Mouse (Mus musculus) lung, postnatal 10 days (tissue): Measurements from ENCODE around the gene Mettl21c.
"Not testable (repeated sequence)": the region's sequence is repeated elsewhere in the genome, so short reads cannot be mapped to it uniquely, and the experiment has no call there.

Experiments
- DNase-seq: peaks from one replicate; pipeline ENCODE4 v3.0.0; 2021

The Mettl21c gene

DNA sequence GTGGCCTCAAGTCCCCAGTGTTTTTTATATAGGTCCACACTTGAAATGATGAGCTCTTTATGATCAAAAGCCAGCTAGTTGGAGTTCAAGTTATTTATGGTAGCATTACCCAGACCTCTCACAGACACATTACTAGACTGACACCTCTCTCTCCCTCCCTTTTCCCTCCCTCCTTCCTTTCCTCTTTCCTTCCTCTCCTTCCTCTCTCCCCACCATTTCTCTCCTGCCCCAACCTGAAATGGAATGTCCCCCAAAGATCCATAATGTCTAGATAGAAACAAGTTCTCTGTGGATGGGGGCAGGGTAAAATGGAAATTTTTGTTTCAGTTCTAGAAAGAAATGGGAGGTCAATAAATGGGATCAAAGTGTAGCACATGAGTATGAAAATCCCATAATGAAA lies at the start of gene Mettl21c:
Gene Mettl21c (minus strand): TSS at position 101 of the 400 bp plus-strand sequence.
- DNase-seq = no peak

DNA sequence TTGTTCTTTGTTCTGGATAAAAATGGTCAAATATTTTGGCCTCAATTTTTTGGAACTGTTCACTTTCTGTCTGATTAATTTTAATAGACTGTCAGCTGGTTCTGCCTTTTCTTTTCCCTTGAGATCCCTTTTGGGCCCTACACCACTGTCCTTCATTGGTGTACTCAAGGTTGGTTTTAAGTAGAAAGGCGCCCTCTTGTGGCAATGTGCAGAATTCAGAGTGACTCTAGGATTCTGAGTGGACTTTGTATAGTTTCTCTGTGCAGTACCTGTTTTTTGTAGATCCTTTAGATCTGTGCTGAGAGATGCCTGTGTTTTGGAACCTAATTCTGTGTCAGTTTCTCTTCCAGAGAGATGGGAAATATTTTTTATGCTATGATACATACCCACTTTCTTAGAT lies 44.8 kb upstream of the Mettl21c start:
- DNase-seq = peak; percentile 63

DNA sequence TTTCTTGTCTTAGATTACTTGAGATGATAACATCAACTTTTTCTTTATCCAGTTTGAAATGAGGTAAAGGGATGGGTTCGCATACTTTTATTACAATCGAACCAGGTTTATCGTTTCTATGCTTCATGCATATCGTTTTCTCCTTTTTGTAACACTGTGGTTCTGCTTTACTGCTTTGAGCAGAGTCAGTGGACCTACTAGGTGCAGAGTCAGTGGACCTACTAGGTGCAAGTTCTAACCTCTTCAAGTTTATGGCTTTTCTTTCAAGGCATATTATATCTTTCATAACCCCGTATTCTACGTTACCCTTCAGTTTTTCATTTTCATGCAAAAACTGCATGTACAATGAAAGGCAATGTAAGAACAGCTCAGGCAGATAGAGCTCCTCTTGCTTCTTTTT lies 43.6 kb upstream of the Mettl21c start:
- no peak for DNase-seq

DNA sequence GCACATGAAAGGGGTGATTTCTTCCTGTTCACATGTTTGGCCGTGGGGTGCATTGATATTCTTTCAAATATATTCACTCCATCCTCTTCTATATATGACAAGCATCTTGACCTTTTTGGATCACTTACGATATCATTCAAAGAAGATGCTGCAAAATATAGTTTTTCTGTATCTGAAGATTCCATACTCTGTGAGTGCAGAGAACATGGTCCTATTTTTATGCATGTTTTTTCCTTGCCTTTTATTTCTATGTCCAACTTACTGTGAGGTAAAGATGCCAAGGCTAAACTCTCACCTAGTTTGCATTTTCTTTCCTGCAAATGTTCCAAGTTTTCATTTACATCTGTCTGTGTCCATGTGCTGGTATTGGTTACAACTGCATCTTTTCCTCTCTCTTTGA lies 42.0 kb upstream of the Mettl21c start, which contains the start of gene Gm8251:
Gene Gm8251 (minus strand): TSS at position 101 of the 400 bp plus-strand sequence.
- no peak for DNase-seq

DNA sequence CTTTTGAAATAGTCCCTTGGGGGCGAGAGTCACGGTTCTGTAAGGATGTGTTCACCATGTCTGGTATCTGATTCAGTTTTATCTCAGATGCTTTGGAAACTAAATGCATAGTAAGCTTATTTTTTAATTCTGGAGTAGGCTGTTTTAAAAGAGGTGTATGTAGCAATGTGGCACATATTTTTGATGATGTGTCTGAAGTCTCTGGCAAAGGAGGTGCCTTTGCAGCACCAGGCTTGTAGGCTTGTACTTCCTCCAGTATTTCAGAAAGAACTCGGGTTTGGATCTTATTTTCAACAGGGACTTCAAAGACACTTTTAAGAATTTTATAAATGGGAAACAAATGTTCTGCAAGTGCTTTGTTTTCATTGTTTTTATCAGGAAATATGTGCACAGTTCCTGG lies 38.0 kb upstream of the Mettl21c start:
- no peak for DNase-seq

DNA sequence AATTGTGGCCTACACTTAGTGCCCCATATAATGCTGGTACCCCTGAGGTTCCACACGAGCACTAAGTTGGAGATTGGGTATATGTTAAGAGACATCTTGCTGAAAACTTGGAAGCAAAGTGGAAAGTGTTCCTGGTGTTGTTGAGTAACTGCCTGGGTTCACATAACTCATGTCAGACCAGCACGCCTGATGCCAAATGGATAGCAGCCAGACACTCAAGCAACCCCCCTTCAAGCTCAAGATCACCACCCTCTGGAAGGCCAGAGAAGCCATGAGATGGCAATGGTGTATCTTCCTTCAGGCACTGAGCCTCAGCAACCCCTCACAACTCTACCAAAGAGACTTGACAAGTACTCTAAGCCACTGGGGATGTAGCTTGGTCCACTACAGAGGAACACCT lies 26.7 kb upstream of the Mettl21c start:
- DNase-seq = peak; percentile 55

DNA sequence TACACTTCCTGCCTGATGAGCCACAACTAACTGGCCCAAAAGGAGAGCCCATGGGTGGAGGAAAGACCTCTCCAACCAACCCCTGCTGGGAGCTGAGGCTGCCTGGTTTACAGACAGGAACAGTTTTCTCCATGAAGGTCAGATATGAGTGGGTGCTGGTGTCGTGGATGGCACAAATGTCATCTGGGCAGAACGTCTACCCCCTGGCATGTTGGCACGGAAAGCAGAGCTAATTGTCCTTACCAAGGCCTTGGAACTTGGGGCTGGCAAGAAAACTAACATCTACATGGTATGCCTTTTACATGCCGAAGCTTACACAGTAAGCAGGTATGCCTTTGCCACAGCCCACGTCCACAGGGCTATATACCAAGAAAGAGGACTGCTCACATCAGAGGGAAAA lies 25.9 kb upstream of the Mettl21c start:
- DNase-seq = not testable (repeated sequence)

DNA sequence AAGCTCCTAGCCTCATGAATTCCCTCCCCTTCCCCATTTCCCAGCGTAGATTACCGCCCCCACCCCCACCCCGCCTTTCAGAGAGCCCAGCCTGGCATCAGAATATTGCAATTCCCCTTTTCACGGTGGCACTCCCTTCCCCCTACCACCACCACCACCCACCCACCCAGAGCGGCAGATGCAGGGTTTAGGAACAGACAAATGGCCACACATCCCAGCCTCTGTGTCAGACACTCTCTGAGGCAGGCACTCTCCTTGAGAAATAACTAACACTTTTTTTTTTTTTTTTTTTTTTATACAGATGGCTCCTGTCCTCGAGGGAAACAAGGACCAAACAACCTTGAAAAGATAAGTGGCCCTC lies 22.7 kb upstream of the Mettl21c start:
- no peak for DNase-seq

DNA sequence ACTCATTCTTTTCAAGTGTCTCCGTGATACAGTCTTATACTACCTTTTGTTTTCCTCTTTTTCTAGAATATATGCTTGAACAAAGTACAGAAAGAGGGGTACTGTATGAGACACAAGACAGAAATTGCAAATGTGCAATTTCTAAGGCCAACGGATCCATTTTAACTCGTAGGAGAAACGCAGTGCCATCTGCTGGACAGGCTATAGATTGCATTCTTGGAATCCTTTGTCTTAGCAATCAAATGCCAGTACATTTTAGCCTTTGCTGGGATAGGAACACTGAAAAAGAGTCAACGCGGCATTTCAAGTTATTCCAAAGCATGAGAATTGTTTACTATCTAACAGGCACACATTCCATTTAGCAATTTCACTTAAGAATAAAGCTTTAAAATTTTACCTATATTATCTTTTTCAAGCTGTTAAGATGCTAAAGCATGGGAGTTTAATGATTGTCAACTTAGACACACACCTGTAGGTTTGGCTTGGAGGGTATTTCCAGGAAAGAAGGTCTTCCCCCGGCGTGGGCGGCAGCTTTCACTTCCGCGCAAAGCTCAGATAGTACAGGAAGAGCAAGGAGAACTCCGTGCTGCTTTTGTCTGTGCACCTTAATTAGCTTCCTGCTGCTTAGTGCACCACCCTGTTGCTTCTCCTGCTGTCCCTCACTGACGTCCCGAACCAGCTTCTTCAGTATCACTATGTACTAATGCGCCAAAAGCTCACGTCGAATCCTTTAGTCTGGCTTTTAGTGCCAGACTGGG lies 22.1 kb upstream of the Mettl21c start:
- DNase-seq = peak; percentile 78

DNA sequence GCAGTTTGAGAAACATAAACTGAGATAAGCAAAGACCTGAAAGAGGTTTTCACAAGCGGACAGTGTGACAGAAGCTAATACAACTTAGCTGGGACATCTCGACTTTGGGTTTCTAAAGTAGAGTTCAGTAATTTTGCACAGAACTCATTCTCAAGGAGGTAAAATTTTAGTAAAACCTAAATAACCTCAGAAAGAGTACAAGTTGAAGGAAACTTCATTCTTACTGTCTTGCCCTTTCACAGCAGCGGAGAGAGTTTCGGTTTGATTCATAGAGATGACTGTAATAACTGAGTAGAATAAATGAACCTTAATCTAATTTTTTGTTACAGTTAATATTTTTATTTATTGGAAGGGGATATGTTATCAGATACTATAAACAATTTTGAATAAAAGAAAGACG lies 13.1 kb upstream of the Mettl21c start:
- DNase-seq = no peak

DNA sequence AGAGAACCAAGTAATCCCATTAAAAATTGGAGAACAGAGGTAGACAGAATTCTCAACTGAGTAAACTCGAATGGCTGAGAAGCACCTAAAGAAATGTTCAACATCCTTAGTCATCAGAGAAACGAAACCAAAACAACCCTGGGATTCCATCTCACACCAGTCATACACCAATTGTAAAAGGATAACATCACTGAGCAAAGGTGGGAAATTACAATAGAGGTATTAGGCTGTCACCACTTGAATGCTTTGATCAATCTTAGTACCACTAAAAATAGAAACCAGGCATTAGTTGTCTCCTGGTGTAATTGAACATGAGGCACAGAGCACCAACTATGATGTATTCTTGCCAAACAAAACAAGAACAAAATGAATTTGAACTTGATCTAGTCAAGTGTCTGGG lies 12.4 kb upstream of the Mettl21c start:
- no peak for DNase-seq

DNA sequence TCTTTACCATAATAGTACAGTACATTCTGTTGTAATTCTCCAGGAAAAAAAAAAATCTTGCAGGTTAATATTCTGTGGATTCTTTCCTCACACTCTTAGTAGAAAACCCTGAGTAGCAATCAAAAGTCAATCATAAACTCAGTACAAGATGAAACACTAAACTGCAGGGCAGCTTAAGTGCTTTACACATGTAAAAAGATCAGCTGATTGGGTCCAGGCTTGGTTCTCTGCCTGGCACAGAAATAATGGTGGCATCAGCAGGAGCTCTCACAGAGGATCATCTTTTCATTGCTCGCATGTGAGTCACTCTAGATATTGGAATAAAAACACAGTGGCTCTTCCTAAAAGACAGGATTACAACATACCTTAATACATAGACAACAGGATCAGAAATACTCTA lies 7.8 kb upstream of the Mettl21c start:
- DNase-seq = no peak

DNA sequence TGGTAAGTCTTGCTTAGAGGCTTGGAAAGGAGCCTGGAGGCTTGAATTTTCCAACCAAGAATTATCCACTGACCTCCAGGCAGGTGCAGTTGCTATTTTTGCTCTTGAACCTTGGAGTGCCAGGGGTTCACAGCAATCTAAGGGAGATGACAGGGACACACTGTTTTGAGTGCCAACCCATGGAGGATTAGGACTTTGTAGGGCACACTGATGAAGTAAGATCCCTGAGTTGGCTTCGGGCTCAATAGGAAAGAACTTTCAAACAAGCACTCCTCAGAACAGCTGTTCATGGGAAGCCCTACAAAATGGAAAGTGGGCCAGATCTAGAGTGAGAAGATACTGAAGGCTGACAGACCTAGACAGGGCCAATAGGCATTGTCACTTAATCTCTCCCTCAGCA lies 2.8 kb upstream of the Mettl21c start:
- no peak for DNase-seq

DNA sequence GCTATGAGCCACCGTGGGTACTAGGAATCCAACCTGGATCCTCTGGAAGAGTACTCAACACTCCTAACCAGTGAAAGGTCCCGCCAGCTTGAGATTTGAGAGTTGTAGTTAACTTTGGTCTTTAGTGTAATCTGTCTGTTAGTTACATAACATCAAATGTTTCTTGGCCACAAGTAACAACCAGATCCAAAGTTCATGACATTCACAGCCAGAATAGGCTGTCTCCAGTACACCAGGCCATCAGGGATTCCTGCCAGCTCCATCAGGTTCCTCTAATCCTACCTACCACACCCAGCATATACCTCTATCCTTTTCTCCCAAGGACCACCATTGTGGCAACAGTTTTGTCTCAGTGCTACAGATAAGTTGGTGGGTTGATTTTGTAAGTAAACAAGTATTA lies 4.3 kb downstream of the Mettl21c start:
- DNase-seq = no peak

DNA sequence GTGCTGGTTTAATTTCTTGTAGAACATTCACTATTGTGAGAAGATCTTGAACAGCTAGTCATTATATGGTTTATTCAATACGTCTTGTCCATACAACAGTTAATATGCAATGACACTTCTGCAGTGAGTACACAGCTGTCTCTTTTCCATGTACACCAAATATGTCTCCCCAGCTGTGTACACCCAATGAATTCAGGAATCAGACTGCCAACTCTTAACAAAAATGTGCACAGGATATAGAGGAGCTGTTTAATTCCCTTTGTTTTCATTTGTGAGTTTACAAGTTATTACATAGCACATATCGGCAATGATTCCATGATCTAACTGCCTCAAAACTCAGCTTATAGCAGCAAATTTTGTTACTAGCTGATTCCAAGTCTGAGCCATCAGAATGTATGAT lies 15.3 kb downstream of the Mettl21c start:
- DNase-seq = no peak

DNA sequence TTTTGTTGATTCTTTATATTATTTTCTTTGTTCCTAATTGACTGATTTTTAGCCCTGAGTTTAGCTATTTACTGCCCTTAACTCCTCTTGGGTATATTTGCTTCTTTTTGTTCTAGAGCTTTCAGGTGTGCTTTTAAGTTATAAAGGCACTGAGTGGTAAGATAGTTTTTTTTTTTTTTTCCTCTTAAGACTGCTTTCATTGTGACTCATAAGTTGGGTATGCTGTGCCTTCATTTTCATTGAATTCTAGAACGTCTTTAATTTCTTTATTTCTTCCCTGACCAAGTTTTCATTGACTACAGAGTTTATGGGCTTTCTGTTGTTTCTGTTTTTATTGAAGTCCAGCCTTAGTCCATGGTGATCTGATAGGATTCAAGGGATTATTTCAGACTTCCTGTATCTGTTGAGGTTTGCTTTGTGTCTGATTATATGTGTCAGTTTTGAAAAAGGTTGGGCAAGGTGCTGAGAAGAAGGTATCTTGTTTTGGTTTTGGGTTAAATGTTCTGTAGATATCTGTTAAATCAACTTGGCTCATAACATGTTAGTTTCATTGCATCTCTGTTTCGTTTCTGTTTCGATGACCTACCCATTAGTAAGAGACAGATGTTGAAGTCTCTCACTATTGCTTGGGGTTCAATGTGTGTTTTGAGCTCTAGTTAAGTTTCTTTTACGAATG lies 22.8 kb downstream of the Mettl21c start:
- DNase-seq = no peak

DNA sequence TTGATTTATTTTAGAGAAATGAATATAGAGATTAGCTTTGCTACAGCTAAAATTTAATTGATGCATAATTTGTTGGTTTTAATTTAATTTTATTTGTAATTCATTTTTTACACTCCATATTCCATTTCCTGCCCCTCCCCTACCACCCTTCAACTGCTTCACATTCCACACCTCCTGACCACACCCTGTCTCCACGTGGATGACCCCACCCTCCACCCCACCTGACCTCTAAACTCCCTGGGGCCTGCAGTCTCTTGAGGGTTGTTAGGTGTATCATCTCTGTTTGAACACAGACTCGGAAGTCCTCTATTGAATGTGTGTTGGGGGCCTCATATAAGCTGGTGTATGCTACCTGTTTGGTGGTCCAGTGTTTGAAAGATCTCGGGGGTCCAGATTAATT lies 48.7 kb downstream of the Mettl21c start:
- no peak for DNase-seq

DNA sequence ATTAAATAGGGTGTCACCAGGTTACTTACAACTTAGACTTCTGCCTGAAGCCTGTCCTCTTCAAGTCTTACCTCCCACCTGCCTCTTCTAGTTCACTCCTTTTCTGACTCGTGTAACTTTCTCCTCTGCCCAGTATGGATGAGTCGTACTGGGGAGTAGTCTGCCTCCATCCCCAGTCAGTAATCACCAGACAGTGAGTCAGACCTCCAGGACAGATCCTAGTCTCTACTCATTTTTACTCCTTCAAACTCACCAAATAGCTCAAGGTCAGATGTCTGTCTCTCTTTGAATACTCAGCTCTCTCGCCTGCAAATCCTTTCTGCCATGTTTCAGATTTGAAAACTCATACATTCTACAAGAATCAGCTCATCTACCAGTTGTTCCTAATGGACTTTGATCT lies 50.5 kb downstream of the Mettl21c start:
- DNase-seq = no peak

DNA sequence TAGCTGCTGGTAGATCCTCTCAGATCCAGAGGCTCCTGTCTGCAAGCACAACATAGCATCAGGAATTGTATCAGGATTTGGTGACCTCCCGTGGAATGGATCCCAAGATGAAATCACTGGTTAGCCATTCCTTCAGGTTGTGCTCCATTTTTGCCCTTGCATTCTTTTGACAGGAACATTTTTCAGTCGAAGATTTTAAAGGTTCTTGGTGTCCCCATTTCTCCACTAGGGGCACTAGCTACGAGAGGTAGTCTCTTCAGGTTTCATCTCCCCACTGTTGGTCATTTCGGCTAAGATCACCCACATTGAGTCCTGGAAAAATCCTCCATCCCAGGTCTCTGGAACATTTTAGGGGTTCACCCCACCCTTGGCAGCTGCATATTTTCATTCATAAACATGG lies 53.1 kb downstream of the Mettl21c start:
- peak; percentile 2 for DNase-seq

DNA sequence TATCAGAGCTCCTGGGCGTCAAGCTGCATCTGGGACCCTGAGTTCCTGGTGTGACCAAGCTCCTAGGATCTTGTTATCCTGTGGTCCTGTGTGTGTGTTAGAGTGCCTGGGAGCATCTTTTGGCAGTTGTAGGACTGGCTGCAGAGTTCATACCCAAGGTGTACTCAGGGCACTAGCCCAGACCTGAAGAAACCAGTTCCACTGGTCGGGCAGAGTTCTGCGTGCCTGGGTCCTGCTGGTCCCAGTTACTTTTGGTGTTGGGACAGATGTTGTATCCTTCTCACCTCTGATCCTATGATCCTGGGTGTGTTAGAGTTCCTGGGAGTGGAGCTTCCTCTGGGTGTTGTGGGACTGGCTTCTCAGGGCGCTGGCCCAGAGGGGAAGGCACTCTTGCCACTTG lies 55.5 kb downstream of the Mettl21c start:
- DNase-seq = no peak
